In genomic region chr8:46777760-46778460, GRCm38 (mm10) we compare ENCODE assay signal across 9 mouse cellular contexts. TPM values are rescaled to one million over a fixed set of nuclear protein-coding genes. Genes with fewer than 3 reads are reported as not detected.
DNase-seq lines count a peak whose midpoint lies in the region; ATAC-seq and TF ChIP-seq lines count a peak whose summit lies in the region.
"Had no signal": no experiment of that assay in that cellular context is flagged by ENCODE, and none has a peak within 500 bp of the region (broad histone marks: within the 10 kb centered on the region; RNA-seq: fewer than 3 reads in every experiment).

No protein-coding gene starts in this region.

- no peak for ATAC-seq in heart, embryonic 11.5 days (replicated peaks; ENCODE audit: insufficient number of reproducible peaks, low FRiP score, low TSS enrichment)
- no peak for ATAC-seq in stomach, postnatal 0 days (ENCODE audit: low FRiP score, low TSS enrichment)
- no peak for ATAC-seq in midbrain, embryonic 16.5 days

- peaks cover 3% of the 10 kb centered on the region; the same call in 1 of the 2 replicates for H3K9me3 ChIP-seq in heart, embryonic 11.5 days (replicated peaks; ENCODE audit: control insufficient read depth, low read length)
- no peaks in the 10 kb centered on the region for H3K9me3 ChIP-seq in stomach, postnatal 0 days (ENCODE audit: control insufficient read depth, low read length)
- no peaks in the 10 kb centered on the region for H3K9me3 ChIP-seq in midbrain, embryonic 16.5 days (replicated peaks; ENCODE audit: control insufficient read depth, low read length, poor library complexity, severe bottlenecking)
- H3K9me3 ChIP-seq: hindbrain, embryonic 15.5 days had no signal

- DNase-seq in heart, adult 18-20 months: peak; percentile 62 to 86
- peak; percentile 53 for DNase-seq in adrenal gland, postnatal 14 days
- DNase-seq in heart, postnatal 4 days: peak; percentile 45
- DNase-seq in lung, postnatal 14 days: peak; percentile 73
- no peak for DNase-seq in stomach, postnatal 0 days (ENCODE audit: low spot score)
- DNase-seq in frontal cortex, postnatal 36 days (ENCODE audit: low spot score in 2 of 2): no peak

- H3K4me2 ChIP-seq in heart, embryonic 11.5 days: no peak overlapping the region
- H3K4me2 ChIP-seq in stomach, postnatal 0 days (replicated peaks; ENCODE audit: low read depth): no peak overlapping the region
- no peak overlapping the region for H3K4me2 ChIP-seq in midbrain, embryonic 16.5 days (ENCODE audit: low read length)
- H3K4me2 ChIP-seq: hindbrain, embryonic 15.5 days had no signal

- no peak overlapping the region for H3K4me3 ChIP-seq in heart, embryonic 11.5 days (ENCODE audit: low read depth, low read length)
- no peak overlapping the region for H3K4me3 ChIP-seq in stomach, postnatal 0 days (ENCODE audit: low read depth, low read length)
- H3K4me3 ChIP-seq in midbrain, embryonic 16.5 days (ENCODE audit: low read depth, low read length): no peak overlapping the region
- H3K4me3 ChIP-seq: hindbrain, embryonic 15.5 days had no signal

- no peaks in the 10 kb centered on the region for H3K27me3 ChIP-seq in heart, embryonic 11.5 days (ENCODE audit: control insufficient read depth, insufficient read depth, low read length)
- no peaks in the 10 kb centered on the region for H3K27me3 ChIP-seq in stomach, postnatal 0 days (ENCODE audit: control insufficient read depth, insufficient read depth, low read length)
- no peaks in the 10 kb centered on the region for H3K27me3 ChIP-seq in midbrain, embryonic 16.5 days (ENCODE audit: control insufficient read depth, insufficient read depth, low read depth, low read length)
- H3K27me3 ChIP-seq: hindbrain, embryonic 15.5 days had no signal

- 88% methylated on average over 10 of the region's 10 CpGs for WGBS in heart, embryonic 11.5 days (ENCODE audit: insufficient replicate concordance)
- WGBS in stomach, postnatal 0 days: 84% methylated on average over 10 of the region's 10 CpGs
- 97% methylated on average over 10 of the region's 10 CpGs for WGBS in midbrain, embryonic 16.5 days

- no peak overlapping the region for H3K27ac ChIP-seq in heart, embryonic 11.5 days (ENCODE audit: low read depth, low read length)
- H3K27ac ChIP-seq in stomach, postnatal 0 days (replicated peaks): no peak overlapping the region
- no peak overlapping the region for H3K27ac ChIP-seq in midbrain, embryonic 16.5 days (ENCODE audit: low read length)
- H3K27ac ChIP-seq: hindbrain, embryonic 15.5 days had no signal

- no peak for TF ChIP-seq EP300 in stomach, postnatal 0 days (optimal IDR thresholded peaks at IDR 0.05)

- H3K9ac ChIP-seq in heart, embryonic 11.5 days (ENCODE audit: low read depth, low read length): no peak overlapping the region
- H3K9ac ChIP-seq in stomach, postnatal 0 days (ENCODE audit: low read length): no peak overlapping the region
- H3K9ac ChIP-seq in midbrain, embryonic 16.5 days (ENCODE audit: low read depth, low read length): no peak overlapping the region
- H3K9ac ChIP-seq: hindbrain, embryonic 15.5 days had no signal

- H3K4me1 ChIP-seq in heart, embryonic 11.5 days (ENCODE audit: control insufficient read depth, insufficient read depth, low read length): no peaks in the 10 kb centered on the region
- no peaks in the 10 kb centered on the region for H3K4me1 ChIP-seq in stomach, postnatal 0 days (replicated peaks; ENCODE audit: control insufficient read depth, insufficient read depth)
- no peaks in the 10 kb centered on the region for H3K4me1 ChIP-seq in midbrain, embryonic 16.5 days (ENCODE audit: control insufficient read depth, insufficient read depth, low read length)
- H3K4me1 ChIP-seq: hindbrain, embryonic 15.5 days had no signal

- TF ChIP-seq CTCF in stomach, postnatal 0 days (IDR thresholded peaks at IDR 0.05; ENCODE audit: low read depth): no peak

- H3K36me3 ChIP-seq in heart, embryonic 11.5 days (ENCODE audit: control insufficient read depth, insufficient read depth, low read length): peaks cover 2% of the 10 kb centered on the region; the same call in 1 of the 2 replicates
- H3K36me3 ChIP-seq in stomach, postnatal 0 days (ENCODE audit: control insufficient read depth, insufficient read depth, low read length): 0 out of 2 replicates have a peak, but pooled peaks cover 4% of the 10 kb centered on the region
- no peaks in the 10 kb centered on the region for H3K36me3 ChIP-seq in midbrain, embryonic 16.5 days (ENCODE audit: control insufficient read depth, insufficient read depth, low read length)
- H3K36me3 ChIP-seq: hindbrain, embryonic 15.5 days had no signal

RNA-seq across cellular contexts. Expression of gene Irf2, which starts 38.4 kb away (rescaled TPM):
- 10 to 100 TPM; 31.2 to 40.1 TPM for total RNA-seq in heart, adult 18-20 months (2021)
- 11.6 and 16.5 TPM in 2 replicates for polyA plus RNA-seq in heart, embryonic 11.5 days (2014; fragmentation: Nextera tagmentation; extraction: Ambion mirVana)
- 66.7 and 70.0 TPM in 2 replicates for total RNA-seq in adrenal gland, postnatal 14 days (2021)
- 10 to 100 TPM; 29.6 to 36.3 TPM for total RNA-seq in heart, postnatal 4 days (2021)
- 23.3 and 27.0 TPM in 2 replicates for polyA plus RNA-seq in stomach, postnatal 0 days (2015; fragmentation: Nextera tagmentation; extraction: Ambion mirVana)
- 7.2 and 10.3 TPM in 2 replicates for polyA plus RNA-seq in midbrain, embryonic 16.5 days (2015; fragmentation: Nextera tagmentation; extraction: Ambion mirVana)

Comparison
In these comparisons a context has a peak if more than half of its experiments do, and no peak if none do; other contexts are left out.
1. DNase-seq: peak in heart, adult 18-20 months (2 of 2), adrenal gland, postnatal 14 days (single experiment), heart, postnatal 4 days (single experiment) and lung, postnatal 14 days (single experiment); none in stomach, postnatal 0 days (single experiment) and frontal cortex, postnatal 36 days (0 of 2).